Mouse (Mus musculus): ENCODE results near the gene Snx7.

Snx7 gene

DNA sequence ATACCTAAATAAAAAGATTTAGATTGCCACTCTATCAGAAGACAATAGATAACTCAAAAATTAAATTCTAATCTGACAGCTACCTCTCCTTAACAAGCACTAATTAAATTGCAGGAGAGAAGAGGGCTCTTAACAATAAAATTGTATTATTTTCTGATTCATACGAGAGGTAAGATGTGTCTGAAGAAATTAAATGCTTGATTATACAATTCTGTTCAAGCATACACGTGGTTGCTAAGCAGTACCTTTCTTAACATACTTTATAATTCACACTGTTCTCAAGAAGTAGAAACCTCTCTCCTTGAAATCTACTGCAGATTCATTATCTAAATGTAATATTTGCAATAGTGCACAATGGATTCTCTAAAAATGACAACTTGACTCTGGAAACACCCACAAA is 54.5 kb downstream of the Snx7 start:
- no peak for DNase-seq

DNA sequence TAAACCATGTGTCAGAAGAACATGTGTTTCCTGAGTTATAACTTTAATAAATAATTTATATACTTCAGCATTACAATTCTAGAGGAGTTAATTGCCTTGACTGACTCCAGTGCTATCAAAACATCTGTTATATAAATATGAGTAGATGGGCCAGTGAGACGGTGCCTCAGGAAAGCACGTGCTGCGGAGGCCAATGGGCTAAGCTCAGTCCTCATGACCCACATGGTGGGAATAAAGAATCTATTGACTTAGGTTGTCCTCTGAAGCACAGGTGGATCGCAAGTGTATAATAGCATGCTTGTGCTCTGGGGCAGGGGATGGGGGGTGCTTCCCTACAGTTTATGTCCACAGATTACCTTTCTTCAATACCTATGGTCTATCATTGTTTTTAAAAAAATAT is 56.6 kb downstream of the Snx7 start:
- no peak for DNase-seq

DNA sequence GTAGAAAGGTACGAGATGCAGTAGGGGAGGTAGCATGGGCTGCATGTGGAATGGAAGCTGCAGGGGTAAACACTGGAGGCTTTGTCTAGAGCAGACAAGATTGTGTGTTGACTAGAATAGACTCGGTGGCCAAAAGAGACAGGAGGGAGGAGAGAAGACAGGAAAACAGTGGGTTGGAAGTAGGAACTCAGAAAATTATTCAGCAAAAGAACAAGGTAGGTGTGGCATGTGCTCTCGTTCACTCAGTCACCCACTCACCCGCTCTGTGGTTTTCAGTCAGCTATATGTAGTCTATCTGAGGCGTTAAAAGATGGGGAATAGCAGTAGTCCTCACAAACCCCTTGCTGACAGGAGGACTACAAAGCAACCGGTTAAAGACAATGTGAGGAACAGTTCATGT is 63.0 kb downstream of the Snx7 start:
- DNase-seq, result no peak

DNA sequence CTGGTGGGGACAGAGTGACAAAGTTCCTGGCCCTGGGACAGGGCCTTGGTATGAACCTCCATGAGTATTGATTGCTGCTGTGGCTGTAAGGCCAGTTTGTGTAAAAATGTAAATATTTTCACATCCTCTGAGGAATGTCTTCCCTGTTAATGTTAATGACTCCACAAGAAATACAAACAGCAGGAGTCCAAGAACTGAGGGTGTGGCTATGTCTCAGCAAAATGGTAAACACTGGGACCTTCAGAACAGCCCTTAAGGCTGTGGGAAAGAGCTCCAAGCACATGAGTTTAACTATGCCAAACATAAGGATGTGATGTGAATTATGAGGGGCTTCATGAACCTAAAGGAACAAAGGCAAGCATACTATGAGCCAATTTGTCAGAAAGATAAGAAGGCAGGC is 74.2 kb downstream of the Snx7 start:
- DNase-seq, result no peak

DNA sequence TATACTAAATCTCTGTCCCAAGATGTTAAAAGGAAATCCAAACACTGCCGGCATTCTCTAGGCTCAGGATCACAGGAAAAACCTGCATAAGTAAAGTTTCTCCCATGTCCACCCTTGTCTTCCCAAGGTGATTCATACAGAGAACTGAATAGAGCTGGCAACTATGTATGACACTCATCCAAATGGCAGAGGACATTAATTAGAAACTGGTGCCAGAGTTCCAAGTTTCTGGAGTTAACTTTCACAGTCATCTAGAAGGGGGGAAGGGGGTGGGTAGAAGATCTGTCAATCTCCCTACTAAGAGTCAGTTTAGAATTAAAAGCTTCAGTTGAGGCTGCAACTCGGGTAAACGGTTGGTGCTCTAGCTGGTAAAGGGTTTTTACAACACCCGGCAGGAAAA is 76.8 kb downstream of the Snx7 start:
- no peak for DNase-seq

DNA sequence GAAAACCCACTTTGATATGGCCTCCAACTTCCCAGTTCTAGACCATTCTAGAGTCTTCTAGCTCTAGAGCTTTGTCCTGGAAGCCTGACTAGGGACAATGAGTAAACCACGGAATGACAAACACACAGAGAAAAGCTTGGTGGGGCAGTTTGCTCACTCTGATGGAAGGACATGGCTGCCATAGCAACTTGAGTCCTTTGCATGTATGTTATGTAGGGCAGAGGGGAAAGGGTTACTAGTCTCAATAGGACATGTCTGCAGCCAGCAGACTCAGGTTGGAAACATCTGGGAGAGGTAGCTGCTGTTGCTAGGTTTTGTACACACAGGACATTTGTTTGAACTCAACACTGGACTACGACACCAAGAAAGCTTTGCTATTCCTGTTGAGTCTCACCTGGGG is 77.5 kb downstream of the Snx7 start:
- DNase-seq, result no peak

DNA sequence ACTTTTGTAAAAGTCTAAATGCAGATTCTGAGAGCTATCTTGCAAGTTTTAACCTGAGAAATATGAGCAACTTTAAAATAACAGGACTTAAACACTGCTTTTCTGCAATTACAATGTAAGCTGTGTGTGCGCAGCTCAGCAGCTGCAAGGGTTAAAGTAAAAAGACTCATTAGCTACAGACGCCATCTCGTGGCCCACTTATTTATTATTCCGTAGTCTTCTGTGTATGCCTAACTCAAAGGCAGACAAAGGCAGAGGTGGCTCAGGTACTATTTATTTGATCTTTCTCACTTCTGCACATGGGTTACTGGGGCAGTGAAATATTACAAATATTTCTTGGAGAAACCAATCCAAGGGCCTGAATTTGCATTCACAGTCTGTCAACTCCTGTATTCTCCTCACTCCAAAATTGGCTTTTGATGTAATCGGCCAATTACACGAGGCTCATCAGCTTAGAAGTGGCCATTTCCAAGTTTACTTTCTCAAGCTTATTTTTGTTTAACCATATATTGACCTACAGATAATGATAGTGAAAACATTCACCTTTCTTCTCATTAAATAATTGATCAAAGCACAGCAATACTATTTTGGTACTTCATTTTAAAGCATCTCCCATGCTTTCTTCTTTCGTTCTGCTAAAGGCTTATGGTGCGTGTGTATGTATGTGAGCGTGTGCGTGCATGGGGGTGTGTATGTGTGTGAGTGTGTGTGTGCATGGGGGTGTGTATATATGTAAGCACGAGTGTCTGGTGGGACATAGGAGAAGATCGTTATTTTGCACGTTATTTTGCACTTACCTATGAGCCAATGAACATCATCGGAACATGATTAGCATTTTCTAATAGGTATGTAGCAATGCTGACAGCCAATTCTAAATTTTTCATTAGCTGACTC is 79.7 kb downstream of the Snx7 start:
- DNase-seq, result no peak

DNA sequence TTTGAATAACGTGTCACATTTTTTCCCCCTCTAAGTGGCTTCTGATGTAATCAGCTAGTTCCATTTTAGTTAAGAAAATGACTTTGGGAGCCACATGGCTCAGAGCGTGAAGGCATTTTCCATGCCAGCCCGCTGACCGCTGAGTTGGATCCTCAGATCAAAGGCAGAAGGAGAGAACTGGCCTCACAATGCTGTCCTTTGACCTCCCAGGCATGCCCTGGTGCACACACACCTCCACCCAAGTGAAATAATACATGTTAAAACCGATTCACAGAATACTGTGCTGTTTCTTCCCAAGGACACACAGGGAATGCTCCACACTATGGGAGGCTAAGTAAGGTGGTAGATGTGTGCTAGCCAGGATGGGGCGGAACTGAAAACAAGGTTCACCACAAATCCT is 81.5 kb downstream of the Snx7 start:
- DNase-seq, result no peak

DNA sequence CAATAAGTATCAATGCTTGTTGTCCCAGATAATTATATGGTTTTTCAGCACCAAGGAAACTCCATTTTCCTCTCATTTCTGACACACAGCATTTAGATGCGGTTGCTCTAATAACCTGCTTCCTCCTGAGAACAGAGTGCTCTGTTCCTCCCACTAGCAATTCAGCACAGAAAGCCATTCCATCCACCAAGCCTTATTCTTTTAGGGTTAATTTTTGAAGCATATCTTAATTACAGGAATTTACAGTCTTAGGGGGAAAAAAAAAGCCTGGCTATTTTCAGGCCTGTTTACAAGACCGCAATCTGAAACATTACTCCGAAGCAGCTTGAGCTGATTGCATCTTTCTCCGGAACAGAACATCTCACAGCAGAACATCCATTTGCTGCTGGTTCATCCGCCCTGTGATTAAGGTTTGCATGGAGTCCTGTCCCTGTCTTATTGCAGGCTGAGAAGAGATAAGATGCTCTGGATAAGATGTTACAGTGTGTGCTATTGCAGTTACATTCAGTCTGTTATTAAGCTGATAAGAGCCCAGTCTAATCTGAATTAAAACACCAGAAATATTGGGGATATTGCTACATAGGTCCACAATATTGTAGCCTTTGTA is 116.5 kb downstream of the Snx7 start:
- DNase-seq, result no peak

DNA sequence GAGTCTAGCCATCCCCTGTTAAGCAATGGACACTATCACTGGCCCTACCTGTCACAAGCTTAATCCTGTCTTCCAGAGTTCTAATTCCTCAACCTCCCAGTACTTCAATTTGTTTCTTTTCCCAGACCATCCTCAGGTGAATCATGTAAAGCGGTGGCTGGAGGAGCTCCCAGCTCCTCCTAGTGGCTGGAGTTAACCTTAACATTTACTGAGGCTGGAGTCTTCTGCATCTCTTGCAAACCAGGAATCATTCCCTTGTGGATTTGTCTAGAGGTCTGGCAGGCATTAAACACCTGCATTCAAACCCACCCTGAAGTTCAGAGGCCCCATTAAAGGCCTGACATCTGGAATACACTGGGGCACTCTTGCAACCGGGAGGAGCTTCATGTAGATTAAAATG is 117.1 kb downstream of the Snx7 start:
- DNase-seq, result no peak

DNA sequence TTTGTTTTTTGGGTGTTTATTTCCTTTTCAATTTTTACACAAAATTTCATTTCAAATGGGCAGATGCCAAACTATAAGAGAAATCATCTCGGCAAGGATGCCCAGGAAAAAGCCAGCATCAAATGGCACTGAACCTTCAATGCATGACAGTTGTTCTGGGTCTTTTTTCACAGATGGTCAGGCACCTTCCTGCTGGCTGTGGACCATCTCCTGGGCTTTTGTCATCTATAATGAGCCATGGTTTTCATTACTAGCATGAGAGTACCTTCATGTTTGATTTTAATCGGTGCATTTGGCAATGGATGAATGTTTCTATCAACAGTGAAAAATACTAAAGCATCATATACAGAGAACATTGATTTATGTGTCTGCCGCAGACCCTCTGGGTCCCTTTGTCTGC is 119.5 kb downstream of the Snx7 start:
- DNase-seq, result no peak

DNA sequence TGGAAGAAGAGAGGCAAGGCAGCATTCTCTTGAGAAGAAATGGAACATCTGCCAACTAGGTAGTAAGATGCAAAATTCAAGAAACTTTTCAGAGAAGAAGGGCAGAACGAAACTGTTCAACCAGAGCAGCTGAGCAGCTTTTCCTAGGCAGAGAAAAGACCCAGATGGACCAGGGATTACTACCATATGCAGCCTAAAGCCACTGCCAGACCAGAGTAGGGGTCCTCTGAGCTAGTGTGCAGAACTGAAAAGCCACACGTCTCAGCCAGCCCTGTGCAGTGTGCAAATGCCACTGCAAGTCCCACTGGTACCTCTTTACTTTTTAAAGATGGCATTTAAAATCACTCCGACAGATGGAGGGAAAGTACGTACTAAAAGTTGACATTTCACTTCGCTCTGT is 129.0 kb downstream of the Snx7 start:
- DNase-seq, result no peak

DNA sequence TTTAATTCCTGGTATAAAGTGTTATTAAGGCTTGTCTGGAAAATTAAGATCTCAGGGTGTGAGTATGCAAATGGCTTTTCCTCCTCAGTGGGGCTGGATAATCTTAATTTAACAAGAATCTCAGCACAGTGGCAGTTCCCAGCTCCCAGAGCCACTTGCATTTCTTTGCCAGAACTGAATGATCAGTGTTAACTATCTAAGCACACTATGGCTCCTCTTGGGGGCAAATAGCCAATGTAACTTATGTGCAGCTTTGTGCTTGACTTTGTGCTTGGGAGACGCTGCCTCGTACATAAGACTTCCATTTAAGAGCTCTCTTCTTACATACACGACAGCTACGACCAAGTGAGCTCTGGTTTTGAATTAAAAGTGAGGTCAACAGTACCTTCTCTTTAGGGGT is 136.1 kb downstream of the Snx7 start:
- DNase-seq, result no peak
